Mouse (Mus musculus) gastrocnemius, postnatal 25 days (tissue): ENCODE results near the gene Atp5e. TPM values are rescaled to one million over a fixed set of nuclear protein-coding genes. Genes with fewer than 3 reads are reported as not detected.

Experiments
- DNase-seq: peaks from one replicate; pipeline ENCODE4 v3.0.0; 2022
- long read RNA-seq, 2 experiments: library from polyadenylated mRNA; stranded (forward); transcript quantifications; one replicate each; pipeline ENCODE4 v2.0.0; 2021
- total RNA-seq, 2 experiments: library from RNA; stranded (reverse); gene quantifications; 1 replicate in 1 of 2; 2 replicates in 1 of 2; pipeline ENCODE4 v1.2.3; 2021

Gene Atp5e
- 1,000 to 10,000 TPM; 1,235 to 1,264 TPM for total RNA-seq
- long read RNA-seq, experiment 1, transcript Atp5e-201 (3 exons, 421 nt), result major isoform, 3,575 of 3,625 reads
- long read RNA-seq, experiment 1, transcript Atp5e-202 (2 exons, 1,697 nt), result minor isoform, 6 of 3,625 reads
- long read RNA-seq, experiment 1, partial matches to known transcripts, result 17 of 3,625 reads
- long read RNA-seq, experiment 1, other reads (novel, unspliced or antisense), result 27 of 3,625 reads
- long read RNA-seq, experiment 2, transcript Atp5e-202 (2 exons, 1,697 nt), result minor isoform, 14 of 2,245 reads
- long read RNA-seq, experiment 2, transcript Atp5e-201 (3 exons, 421 nt), result major isoform, 2,198 of 2,245 reads
- long read RNA-seq, experiment 2, partial matches to known transcripts, result 15 of 2,245 reads
- long read RNA-seq, experiment 2, other reads (novel, unspliced or antisense), result 18 of 2,245 reads

DNA sequence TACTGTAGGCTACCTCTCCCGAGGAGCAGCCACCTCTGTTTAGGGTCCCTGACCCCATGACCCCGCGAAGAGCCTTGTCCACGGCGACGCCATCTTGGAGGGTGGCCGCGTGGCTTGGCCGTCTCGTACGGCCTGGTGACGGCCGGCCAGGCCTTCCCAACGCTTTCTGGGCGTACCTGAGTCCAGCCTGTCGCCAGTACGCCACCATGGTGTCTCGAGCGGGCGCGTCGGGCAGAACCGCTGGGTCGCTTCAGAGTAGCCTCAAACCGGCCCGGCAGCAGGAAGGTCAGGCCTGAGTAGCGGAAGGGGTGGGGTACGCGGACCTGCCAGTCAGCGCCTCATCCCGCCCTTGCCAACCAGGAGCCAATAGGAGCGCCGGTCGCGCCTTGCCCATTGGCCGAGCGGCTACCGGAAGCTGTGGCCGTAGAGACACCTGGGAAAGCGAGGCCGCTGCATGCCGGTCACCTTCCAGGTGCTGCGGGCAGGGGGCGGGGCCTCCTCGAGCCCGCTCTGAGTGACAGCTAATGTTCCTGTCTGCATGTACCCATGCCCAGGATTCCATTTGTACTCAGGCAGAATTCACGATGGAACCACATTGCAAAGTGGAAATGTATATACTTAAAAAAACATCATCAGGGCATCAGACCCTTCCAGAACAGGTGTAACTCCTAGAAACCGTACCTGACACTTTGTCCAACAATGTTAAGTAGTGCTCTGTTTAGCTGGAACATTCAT, at the start of gene Atp5e:
Gene Atp5e, minus strand, starts transcription at position 317 of the 735 bp plus-strand sequence.
- peak; percentile 97 for DNase-seq

DNA sequence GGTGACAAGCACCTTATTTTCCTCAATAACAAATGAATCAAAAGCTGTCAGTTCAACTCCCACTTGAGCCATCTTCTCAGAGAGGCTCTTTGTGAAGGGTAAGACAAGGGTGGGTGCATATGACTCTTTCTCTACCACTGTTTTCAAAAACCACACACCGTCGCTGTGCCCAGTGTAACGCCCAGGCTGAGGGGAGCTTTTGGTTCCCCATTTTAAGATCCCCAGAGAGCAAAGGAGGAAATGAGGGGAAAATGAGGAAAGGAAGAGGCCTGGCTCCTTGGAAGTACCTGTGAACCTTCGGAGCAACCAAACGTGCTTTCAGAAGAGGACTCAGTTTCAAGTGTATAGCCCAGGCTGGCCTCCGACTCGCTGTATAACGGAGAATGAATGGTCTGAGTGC, 45.9 kb upstream of the Atp5e start:
- no peak for DNase-seq

DNA sequence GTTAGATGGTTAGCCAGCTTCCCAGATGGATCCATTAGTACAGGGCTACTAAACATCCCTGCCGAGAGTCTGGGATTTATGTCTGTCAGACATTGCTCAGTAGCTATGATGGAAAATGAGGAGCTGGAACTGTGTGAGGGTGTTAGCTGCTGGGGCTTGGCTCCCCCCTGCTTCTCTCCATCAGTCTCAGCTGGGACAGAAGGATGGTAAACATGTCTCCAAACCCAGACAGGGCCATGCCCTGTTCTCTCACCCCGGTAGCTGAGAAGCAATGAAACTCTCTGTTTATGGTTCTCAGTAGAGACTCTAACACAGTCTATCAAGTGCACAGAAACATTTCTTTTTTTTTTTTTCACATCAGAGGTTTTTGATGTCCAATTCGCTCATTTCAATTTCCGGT, 44.1 kb upstream of the Atp5e start:
- no peak for DNase-seq

DNA sequence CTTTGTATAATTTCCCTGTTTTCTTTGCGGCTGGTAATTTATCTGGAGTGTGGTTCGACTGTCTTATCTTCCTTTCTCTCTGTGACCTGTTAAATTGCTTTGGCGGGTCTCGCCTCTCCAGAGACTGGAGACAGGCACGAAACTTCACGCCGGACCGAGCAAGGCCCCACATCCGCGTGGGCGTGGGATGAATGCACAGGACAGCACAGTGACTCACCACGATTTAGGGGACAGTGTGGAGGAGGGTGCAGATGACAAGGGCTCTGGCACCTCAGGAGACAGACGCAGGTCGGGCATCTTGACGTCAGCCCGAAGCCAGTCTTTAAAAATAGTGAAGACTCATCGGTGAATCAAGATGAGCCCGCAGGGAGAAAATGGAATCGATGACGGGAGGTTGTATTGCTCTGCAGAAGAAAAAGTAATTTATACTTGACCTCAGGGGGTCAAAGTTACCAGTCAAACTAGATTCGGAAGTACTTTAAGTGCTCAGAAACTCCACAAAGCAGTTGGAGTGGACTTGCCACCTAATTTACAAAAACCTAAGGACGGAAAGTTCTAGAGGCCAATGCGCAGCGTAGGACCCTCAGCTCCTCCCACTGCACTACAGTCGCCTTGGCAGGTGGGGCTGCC, 39.0 kb upstream of the Atp5e start:
- DNase-seq, result no peak

DNA sequence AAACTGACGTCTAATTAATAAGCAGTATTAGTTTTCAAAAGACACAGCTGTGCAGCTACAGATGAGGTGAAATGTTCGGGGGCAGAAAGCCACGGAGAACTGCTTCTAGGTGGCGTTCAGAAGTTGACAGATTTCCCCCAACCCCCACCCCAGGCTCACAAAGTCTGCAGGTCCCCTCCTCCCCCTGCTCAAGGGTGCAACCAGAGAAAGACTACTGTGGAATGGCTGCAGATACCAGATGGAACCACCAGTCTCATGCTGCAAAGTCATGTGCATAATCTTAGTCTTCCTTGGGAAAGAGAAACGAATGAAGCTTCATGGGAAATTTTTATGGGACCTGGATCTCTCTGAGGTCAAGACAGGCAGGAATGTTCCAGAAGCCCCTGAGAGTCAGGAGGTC, 38.4 kb upstream of the Atp5e start:
- DNase-seq, result no peak

DNA sequence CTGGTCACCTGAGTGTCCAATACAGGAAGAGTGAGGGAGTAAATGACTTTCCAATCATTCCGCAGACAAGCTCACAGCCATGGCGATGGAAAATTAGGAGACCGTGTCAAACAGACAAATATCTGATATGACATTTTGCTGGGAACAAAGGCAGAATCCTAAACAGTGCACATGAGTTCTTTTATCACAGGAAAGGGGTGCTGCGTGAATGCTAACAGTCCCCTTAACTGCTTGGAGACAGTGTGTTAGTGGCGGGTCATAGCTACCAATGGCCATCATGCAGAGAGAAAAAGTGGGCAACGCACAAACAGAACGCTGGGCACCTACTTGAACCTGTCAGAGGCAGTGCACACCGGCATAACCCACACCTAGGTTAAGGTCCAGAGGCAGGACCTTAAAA, 37.6 kb upstream of the Atp5e start:
- no peak for DNase-seq

DNA sequence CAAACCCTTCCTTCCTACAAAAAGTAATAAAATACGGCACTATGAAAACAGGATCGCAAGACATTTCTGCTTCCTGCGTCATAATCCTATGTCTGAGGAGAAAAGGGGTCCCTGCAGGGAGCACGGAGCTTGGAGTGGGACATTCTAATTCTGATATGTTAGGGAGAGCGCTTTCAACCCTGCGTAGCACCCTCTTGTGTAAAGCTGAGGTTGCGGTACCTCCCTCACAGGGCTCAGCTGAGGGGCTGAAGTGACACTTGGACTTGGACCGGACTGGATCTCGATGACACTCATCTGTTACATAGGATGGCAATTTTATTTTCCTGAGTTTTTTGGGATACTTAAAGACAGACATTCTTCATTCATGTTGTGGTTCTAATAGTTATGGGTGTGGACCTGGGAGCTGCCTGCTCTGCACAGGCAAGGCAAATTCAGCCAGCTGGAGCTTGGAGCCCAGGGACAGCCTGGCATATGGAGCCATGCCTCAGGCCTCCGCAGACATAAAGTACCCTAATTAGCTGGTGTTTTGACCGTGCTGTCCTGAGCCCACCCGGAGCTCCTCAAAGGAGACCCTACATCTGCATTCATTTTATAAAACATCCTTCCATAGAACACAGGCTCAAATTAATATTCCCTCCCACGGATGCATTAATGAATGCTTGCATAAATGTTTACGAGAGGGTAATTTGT, 37.1 kb upstream of the Atp5e start:
- DNase-seq, result no peak

DNA sequence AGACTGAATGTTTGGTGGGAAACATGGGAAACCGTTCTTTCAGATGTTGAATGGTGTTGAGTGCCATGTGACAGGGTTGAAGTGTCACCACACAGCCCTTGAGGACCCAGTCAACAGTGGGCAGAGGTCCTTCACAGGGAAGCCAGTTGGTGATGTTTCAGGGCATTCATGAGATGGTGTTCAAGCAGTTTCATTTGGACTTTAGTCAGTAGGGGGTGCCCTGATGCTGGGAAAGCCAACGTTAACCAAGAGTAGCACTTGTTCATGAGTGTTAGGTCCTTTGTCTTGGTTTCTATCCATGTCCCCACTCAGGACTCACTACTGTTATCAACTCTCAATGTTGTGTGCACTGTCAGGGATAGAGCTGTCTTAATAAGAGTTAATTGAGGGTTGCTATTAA, 29.0 kb upstream of the Atp5e start:
- DNase-seq, result no peak

DNA sequence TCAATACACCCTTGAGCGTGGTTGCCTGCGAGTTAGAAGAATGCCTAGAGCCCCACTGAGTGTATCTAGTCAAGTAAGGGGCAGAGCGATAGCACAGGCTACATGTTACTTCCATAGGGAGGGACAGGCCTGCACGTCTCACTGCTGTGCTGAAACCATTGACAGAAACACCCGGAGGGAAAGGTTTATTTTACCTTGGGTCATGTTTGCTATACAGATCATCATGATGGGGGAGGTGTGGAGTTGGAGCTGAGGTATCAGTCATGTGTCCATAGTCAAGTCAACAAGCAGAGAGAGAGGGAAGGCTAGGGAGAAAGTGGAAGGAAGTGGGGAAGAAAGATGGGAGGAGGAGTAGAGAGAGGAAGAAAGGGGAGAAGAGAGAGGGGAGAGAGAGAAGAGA, 23.1 kb upstream of the Atp5e start:
- DNase-seq, result no peak

DNA sequence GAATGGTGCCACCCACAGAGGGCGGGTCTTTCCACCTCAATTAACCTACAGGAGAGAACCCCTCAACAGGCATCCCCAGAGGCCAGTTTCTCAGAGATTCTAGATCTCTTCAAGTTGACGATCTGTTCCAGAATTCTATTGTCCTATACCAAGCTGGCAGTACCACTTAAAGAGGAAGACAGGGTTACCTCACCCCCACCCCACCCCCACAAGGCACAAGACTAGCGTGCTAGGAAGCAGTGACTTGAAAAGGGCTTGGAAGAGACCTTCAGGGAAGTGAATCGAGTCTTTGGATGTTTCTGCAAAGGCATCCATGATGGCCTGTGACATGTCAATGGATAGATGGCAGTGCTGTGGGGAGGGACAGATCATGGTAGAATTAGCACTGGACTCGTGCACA, 14.8 kb upstream of the Atp5e start:
- no peak for DNase-seq

DNA sequence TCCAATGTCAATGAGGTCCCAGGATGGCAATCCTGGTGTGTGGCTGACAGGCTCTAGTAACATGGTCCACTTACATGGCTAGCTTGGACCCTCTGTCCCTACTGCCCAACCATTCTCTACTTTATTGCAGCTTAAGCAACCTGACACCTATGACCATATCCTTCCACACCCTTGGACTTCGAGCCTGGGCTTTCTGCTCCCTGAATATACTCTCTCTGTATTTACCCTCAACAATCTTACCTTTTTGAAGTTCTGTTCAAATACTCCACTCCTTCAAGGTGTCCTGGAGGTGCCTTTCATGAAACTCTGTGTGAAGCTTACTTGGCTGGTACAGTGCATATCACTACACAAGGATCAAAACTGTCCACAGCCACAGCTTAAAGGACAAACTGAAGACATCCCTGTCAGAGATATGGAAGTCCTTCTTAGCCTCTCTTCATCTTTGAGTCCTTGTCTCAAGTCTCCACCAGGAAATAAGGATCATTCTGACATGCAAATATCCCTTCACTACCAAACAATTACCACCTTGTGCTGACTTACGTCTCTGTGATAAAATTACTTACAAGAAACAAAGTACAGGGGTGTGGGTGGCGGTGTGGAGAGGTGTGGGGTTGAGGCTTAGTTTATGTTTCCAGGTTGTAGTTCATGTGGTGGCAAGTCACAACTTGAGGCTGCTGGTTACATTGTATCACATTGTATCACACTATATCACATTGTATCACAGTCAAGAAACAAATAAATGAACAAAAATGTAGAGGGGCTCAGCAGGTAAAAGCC, 13.8 kb upstream of the Atp5e start:
- DNase-seq, result no peak

DNA sequence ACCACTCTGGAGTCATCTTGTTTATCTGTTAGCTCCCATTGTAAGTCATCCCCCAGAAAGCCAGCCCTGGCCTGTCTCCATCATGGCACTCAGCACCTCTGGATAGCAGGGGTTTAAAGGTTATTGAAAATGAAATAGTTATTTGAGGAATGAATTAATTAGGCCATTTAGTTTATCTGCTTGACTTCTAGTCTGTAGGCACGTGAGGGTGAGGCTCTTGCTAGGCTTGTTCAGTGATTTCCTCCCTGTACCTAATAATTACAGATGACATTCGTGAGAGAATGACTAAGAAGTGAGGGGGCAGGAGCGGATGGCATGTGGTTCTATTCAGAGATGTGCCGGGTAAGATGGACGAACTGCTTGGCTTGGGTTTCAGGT, 9.6 kb upstream of the Atp5e start:
- no peak for DNase-seq

DNA sequence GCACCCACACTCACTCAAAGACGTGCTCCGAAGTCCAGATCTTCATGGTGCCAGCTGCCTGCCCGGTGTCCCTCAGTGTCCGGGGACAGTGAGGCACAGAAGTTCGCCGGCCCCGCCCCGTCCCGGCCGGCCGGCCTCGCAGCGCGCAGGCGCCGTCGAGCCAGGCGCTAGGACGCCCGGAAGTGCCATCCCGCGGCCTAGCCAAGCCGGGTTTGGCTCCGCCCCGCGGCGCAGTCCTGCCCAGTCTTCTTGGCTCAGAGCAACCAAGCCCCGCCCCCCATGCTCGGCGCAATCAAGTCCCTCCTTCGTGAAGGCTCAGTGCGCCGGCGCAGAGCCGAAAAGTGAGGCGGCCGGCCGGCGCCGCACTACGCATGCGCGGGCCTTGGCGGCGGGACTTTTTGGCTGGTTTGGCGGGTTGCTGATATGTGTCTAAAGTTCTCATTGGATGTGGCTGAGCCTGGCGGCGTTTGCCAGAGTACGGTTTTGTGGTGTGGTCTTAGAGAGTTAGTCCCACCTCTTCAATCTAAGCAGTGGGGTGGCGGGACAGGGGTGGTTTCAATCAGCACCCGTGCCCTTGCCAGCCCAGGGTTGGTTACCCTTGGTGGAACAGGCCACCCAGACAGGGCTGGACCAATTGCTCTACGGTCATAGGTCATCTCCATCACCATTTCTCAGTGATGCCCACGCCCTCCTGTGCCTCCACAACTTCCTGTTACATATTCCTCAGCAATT, 9.1 kb upstream of the Atp5e start, which contains the start of gene Prelid3b:
Gene Prelid3b, minus strand, starts transcription at position 264 of the 732 bp plus-strand sequence.
- DNase-seq, result peak; percentile 99

DNA sequence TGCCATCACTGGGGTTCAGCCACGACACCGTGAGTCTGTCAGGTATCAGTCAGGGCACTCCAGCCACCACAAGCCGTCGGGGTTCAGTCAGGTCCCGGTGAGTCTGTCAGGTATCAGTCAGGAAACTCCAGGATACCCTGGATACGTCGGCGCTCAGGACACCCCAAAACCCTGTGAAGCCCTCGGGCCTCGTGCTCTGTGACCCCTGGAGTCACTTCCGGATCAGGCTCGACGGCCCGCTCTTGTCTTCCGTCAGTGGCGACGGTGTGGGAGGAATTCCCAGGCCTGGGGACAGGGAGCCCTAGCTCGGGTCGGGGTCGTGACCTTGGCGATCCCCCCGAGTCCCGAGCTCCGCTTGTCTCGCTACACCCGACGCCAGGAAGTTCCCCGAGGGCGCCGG, 8.5 kb upstream of the Atp5e start:
- DNase-seq, result peak; percentile 30

DNA sequence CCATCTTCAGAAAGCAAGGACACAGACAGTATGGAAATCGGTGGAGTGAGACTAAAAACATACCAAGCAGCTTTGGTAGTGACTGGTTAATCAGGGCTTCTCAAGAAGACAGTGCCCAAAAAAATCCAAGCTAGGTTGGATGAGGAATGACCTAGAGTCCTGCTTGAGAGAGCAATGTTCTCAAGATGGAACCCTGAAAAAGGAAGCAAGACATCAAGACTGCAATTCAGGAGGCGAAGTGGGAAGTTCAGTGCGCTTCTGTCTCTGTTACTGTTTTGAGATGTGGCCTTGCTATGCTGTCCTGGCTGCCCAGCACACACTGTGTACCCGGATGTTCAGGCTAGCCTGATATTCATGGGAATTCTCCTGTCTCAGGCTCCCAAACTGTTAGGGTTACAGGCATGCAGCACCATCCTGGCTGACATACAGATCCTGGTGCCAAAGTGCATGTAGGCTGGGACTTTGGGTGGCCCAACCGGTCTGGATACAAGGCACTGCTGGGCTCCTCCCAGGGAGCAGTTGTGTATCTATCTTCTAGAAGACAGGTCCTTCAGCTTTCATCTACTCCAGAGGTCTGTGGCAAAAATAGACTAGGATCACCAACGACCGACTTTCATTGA, 7.0 kb upstream of the Atp5e start:
- DNase-seq, result no peak

DNA sequence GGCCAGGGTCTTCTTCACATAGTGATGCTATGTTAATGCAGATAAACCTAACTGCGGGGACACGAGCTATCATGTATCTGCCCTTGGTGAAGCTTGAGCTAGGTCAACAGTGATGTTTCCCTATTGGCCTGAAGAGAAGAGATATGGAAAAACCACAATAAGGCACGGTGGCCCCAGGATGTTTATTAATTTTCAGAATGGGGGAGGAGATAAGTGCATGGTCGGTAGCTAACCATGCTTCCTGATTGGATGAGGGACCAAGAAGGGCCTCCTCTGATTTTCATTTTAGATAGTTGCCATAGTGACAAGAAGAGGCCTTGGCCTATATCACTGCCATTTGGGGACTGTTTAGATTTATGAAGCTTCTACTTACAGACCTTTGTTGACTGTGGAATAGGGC, 6.4 kb upstream of the Atp5e start:
- no peak for DNase-seq

DNA sequence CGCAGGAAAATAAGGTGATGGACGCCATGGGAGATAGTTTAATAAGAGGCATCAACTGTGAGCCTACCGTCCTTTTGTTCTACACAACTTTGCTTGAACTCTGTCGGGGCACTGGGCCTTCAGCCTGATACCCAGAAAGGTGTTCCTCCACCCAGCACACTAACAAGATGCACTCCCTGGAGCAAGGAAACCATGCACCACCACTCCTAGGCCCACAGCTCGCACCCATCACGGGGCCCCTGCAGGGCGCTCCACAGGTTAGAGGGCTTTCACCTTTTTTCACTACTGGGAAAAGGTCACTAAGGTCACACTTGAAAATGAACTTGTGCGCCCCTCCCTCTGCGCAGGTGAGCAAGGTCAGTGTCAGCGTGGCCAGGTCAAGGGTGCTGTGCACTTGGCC, 535 bp downstream of the Atp5e start:
- no peak for DNase-seq

DNA sequence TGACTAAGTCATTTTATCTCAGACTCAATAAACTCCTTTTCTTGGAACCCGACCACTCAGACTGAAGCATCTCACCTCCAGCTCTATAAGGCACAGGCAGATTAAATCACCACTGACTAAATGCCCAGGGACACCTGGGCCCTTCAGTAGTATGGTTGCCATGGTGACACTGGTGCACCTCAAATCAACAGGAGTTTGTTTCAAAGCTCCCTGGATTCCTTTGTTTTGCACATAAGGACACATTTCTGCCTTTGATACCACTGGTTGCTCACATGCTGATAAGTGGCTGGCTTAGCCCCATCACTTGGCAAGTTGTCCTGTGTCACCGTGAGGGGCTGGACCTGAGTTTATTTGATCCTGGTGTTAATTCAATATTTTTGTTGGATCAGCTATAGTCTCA, 4.5 kb downstream of the Atp5e start:
- DNase-seq, result no peak

DNA sequence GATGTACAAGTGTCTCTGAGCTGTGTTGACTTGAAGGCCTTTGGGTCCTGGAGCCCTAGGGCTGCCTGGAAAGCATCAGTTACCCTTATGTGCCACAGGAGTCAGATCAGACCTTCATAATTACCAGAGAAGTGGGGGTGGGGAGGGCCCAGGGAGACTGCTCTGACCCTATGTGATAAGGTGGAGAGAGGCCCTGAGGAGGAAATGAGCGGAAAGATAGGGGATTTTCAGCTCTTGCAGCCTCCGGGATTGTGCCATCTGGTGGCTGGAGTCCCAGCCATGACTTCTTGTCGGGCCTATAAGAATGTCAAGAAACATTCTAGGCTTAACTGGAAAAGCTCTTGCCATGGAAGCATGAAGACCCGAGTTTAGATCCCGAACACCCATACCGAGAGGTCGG, 10.2 kb downstream of the Atp5e start:
- DNase-seq, result no peak

DNA sequence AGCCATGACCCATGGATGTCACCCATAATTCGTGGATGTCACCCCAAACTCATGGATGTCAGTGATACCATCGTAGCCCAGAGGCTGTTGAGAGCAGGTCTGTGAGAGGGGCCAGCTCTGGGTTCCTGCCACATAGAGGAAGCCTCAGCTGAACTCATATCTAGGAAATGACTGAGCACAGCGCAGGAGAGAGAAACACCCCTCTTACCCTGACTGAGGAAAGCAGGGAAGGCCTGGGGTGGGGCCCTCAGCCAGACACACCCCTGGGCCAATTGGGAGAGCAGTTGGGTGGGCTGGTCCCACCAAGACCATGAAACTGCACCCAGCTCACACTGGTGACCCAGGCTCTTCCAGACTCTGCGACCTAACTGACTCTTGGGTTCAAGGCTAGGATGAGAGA, 13.6 kb downstream of the Atp5e start, which contains the start of gene Tubb1:
Gene Tubb1, plus strand, starts transcription at position 343 of the 400 bp plus-strand sequence.
- no peak for DNase-seq

DNA sequence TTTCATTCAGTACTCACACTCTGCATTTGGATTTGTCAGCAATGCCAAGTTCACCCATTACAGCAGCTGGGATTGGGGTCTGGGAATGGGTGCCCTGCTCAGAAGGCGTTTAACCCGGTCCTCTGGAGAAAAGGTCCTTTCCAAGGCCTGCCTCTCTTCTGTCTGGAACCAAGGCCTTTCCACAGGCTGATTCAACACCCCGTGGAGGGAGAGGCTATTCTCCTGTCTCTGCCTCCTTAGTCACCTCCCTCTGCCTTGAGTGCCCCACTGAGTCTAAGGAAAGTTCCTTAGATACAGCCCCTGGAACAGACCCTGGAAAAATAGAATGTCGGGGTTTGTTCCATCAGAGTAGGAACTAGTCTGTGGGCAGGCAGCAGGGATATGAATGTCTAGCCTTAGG, 15.5 kb downstream of the Atp5e start:
- no peak for DNase-seq
